Mouse (Mus musculus) ES-E14 (cell line): ENCODE data around the gene Myo19.

ENCODE experiments used
- CHD2 ChIP-seq: IDR thresholded peaks from 2 replicates; pipeline ENCODE4 v1.6.1; 2014; ENCODE audit warnings: mild to moderate bottlenecking, low read depth, low read length, inconsistent platforms
- HCFC1 ChIP-seq: IDR thresholded peaks from 2 replicates; pipeline ENCODE4 v1.6.1; 2012; ENCODE audit warnings: low read length, inconsistent platforms, borderline replicate concordance; ENCODE audit not compliant: insufficient read depth
- MAFK ChIP-seq: IDR thresholded peaks from 2 replicates; pipeline ENCODE4 v1.6.1; 2014; ENCODE audit warnings: mild to moderate bottlenecking, low read depth, low read length, inconsistent platforms; ENCODE audit not compliant: insufficient read depth
- ZC3H11A ChIP-seq: IDR thresholded peaks from 2 replicates; pipeline ENCODE4 v1.6.1; 2012; ENCODE audit warnings: low read depth, mild to moderate bottlenecking, inconsistent platforms, low read length, borderline replicate concordance
- ZNF384 ChIP-seq: IDR thresholded peaks from 2 replicates; pipeline ENCODE4 v1.6.1; 2012; ENCODE audit warnings: low read depth, low read length, inconsistent platforms

GRCm38 (mm10) chr11:84939508-84940053, 59.6 kb downstream of the Myo19 start:
- TF ChIP-seq MAFK (no peak), CHD2 (no peak), HCFC1 (no peak), ZNF384 (no peak), ZC3H11A (no peak)
